Mouse (Mus musculus): ENCODE data around the gene Acap2. TPM values are rescaled to one million over a fixed set of nuclear protein-coding genes. Genes with fewer than 3 reads are reported as not detected.
A peak's percentile ranks its signal among the peaks of the same experiment; 100 is the strongest.

Gene Acap2
- polyA plus RNA-seq, 1 experiment, result 56.7 TPM

GRCm38 (mm10) chr16:31059730-31060129 lies 141.3 kb downstream of the Acap2 start:
- no peak for DNase-seq (ENCODE audit: extremely low spot score in 1 of 2, low spot score in 1 of 2)

- DNase-seq (ENCODE audit: extremely low spot score in 1 of 2, low spot score in 1 of 2), result no peak
Measured at GRCm38 (mm10) chr16:31052812-31053211, 148.2 kb downstream of the Acap2 start.

- DNase-seq (ENCODE audit: extremely low spot score in 1 of 2, low spot score in 1 of 2), result no peak
Measured at GRCm38 (mm10) chr16:31052177-31052726, 148.8 kb downstream of the Acap2 start.

- DNase-seq (ENCODE audit: extremely low spot score in 1 of 2, low spot score in 1 of 2), result no peak
Measured at GRCm38 (mm10) chr16:31050701-31051100, 150.3 kb downstream of the Acap2 start.

GRCm38 (mm10) chr16:31048194-31048593 lies 152.9 kb downstream of the Acap2 start:
- DNase-seq (ENCODE audit: extremely low spot score in 1 of 2, low spot score in 1 of 2), result no peak

GRCm38 (mm10) chr16:31047186-31047898 lies 153.7 kb downstream of the Acap2 start:
- no peak for DNase-seq (ENCODE audit: extremely low spot score in 1 of 2, low spot score in 1 of 2)

- DNase-seq (ENCODE audit: extremely low spot score in 1 of 2, low spot score in 1 of 2), result peak; percentile 16 to 63
Measured at GRCm38 (mm10) chr16:31046217-31046659, 154.8 kb downstream of the Acap2 start.

GRCm38 (mm10) chr16:31045211-31045610 lies 155.8 kb downstream of the Acap2 start:
- DNase-seq (ENCODE audit: extremely low spot score in 1 of 2, low spot score in 1 of 2), result no peak

- no peak for DNase-seq (ENCODE audit: extremely low spot score in 1 of 2, low spot score in 1 of 2)
Measured at GRCm38 (mm10) chr16:31043136-31043535, 157.9 kb downstream of the Acap2 start.

Other genes with a start within 250 kb of the Acap2 start
- 12.9 and 14.3 TPM in 2 replicates for gene Xxylt1, start 119.8 kb downstream of the Acap2 start, polyA plus RNA-seq (2012; rRNA removed)
- 72.0 and 89.3 TPM in 2 replicates for gene Ppp1r2, start 74.0 kb upstream of the Acap2 start, polyA plus RNA-seq (2012; rRNA removed)
- gene Apod, start 113.6 kb upstream of the Acap2 start, polyA plus RNA-seq (2012; rRNA removed), result 433 and 468 TPM in 2 replicates
- 139 and 148 TPM in 2 replicates for gene Bdh1, start 221.0 kb upstream of the Acap2 start, polyA plus RNA-seq (2012; rRNA removed)

All from frontal cortex, adult 2 months (tissue).